Mouse (Mus musculus) Patski (cell line): Measurements from ENCODE around the gene Ncor2. TPM values are rescaled to one million over a fixed set of nuclear protein-coding genes. Genes with fewer than 3 reads are reported as not detected.
A peak's percentile ranks its signal among the peaks of the same experiment; 100 is the strongest.

ENCODE experiments used
- ATAC-seq: fragments of 100-300 bp; one replicate; pipeline ENCODE4 v1.8.0; 2021
- CTCF ChIA-PET: fragments of 350-600 bp; sonication (Branson Sonifier 250); formaldehyde crosslinking; loops from one replicate; lab custom pipeline; 2022; ENCODE audit warnings: inconsistent platforms; lab: Charles Lee
- POLR2A ChIA-PET: fragments of 350-600 bp; sonication (Branson Sonifier 250); formaldehyde crosslinking; loops from one replicate; lab custom pipeline; 2022; ENCODE audit warnings: antibody characterized with exemption, inconsistent platforms; lab: Charles Lee
- DNase-seq: peaks from one replicate; pipeline ENCODE4 v3.0.0-alpha.2; 2011; ENCODE audit warnings: low read depth, low spot score
- H3K27me3 ChIP-seq: fragments of 371-371 bp; one replicate; pipeline ENCODE4 v1.5.1; 2021
- CTCF ChIP-seq: fragments of 100-300 bp; IDR thresholded peaks from one replicate; pipeline ENCODE4 v1.5.1; 2021
- in situ Hi-C: fragments of 300-500 bp; cut with MboI; formaldehyde crosslinking; loops from 3 replicates; pipeline ENCODE4 v1.11.1; 2018; ENCODE audit warnings: low pct_unique_long_range_greater_than_20kb, mixed read lengths
- polyA plus RNA-seq: library from polyadenylated mRNA; unstranded; gene quantifications from one replicate; pipeline ENCODE4 v1.2.3, GENCODE M21; 2021

The Ncor2 gene
- polyA plus RNA-seq, 1 experiment from 2014 or later = 98.6 TPM

DNA sequence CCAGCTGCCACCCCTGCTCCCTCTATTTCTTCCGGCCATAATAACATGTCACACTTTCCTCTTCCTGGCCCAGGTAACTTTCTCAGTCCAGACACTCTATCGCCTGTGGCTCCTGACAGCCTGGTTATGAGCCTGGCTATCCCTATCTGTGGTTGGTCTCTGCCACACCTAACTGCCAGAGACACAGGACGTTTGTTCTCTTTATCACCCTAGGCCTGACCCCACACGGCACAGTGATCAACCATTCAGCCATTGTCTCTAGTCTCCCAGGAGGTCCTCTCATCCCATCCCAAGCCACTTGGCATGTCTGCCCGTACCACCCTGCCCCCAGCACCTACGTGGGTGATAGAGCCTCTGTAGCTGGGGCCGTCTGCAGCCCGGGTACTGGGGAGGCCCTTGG, 142.5 kb downstream of the Ncor2 start:
- ChIA-PET POLR2A (no interaction called here), CTCF (interaction anchor here (1.0 kb wide), 1 partner anchor 19 kb away, joined by 4 read pairs; no protein-coding TSS in a partner anchor)
- no peak for TF ChIP-seq CTCF
- in situ Hi-C loops = no loop called here
- no peaks in the 10 kb centered on the region for H3K27me3 ChIP-seq
- ATAC-seq = no peak
- no peak for DNase-seq

DNA sequence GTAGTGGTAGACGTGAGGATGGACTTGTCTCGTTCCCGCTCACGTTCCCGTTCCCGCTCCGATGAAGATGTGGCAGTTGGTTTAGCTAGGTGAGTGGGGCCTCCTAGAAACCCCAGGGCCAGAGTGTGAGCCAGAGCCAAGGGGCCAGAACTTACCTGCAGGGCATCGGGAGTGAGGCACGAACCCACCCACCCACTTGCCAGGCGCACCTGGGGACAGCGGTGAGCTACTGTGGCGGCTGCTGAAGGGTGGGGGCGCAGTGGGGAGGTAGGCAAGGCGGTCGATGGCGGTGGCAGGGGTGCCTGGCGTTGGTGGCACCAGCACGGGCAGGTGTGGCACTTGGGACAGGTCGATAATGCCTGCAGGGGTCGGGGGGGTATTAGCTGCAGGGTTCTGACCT, 150.1 kb downstream of the Ncor2 start:
- DNase-seq (no peak), ATAC-seq (no peak)
- TF ChIP-seq CTCF = no peak
- no peaks in the 10 kb centered on the region for H3K27me3 ChIP-seq
- POLR2A ChIA-PET = no interaction called here
- in situ Hi-C loops = no loop called here
- CTCF ChIA-PET = no interaction called here

DNA sequence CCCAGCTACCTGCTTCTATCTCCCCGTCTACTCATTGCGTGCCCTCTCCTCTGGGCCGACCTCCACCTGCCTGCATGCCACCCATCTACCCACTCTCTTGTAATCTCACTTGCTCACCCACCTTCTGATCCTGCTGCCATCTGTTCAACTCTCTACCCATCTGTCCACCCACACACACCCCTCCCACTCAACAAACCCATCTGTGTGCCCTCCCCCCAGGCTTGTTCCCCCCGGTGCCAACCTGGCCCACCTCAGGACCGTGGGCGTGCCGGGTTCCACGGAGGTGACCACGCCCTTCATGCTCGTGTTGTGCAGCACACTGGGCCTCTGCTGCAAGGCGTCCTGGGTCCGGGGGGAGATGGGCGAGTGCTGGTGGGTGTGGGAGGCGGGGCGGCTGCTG, 150.6 kb downstream of the Ncor2 start:
- DNase-seq (no peak), ATAC-seq (no peak)
- CTCF ChIA-PET = interaction anchor here (1.1 kb wide), 1 partner anchor 39 kb away, joined by 3 read pairs; no protein-coding TSS in a partner anchor
- TF ChIP-seq CTCF = no peak
- in situ Hi-C loops = no loop called here
- POLR2A ChIA-PET = no interaction called here
- no peaks in the 10 kb centered on the region for H3K27me3 ChIP-seq

DNA sequence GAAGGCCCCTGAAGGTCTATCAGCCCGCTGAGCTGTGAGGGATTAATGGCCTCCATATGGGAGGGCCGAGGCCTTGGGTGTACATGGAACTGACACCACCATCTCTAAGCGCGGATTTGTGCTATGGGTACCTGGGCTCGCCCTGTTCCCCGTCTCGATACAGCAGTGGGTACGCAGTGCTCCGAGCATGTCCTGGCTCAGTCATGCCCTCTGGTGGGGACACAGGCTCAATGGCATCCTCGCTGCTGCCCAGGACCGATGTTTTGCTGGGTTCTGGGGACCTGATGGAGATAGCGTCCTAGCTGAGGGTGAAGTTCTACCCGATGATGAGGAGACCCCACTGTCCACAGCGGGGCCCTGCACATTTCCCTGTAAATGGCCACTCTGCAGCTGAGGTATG, 155.0 kb downstream of the Ncor2 start:
- in situ Hi-C loops = no loop called here
- H3K27me3 ChIP-seq = no peaks in the 10 kb centered on the region
- ChIA-PET POLR2A (interaction anchor here (1.1 kb wide), 1 partner anchor 10 kb away, joined by 3 read pairs; no protein-coding TSS in a partner anchor), CTCF (interaction anchor here (1.0 to 3.0 kb wide), 5 partner anchors 9 to 245 kb away, joined by 3 to 11 read pairs (median 4); no protein-coding TSS in a partner anchor)
- TF ChIP-seq CTCF = no peak
- ATAC-seq = no peak
- DNase-seq = no peak

DNA sequence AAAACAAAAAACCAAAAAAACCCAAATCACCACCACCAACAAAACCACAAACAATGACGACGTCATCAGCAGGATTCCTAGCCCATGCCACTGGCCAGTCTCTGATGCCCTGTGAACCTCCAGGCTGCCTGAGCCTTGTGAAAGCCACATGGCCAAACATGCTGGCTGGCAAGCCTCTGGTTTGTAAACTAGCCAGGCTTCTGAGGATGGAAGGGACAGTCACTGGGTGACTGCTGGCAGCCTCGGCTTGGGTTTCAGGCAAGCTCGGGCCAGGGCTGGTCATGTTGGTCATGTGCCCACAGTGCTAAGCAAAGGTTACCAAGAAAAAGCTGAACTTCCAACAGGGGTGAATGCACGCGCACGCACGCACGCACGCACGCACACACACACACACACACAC, 157.7 kb downstream of the Ncor2 start:
- peak; percentile 64 for DNase-seq
- TF ChIP-seq CTCF = no peak
- POLR2A ChIA-PET = no interaction called here

DNA sequence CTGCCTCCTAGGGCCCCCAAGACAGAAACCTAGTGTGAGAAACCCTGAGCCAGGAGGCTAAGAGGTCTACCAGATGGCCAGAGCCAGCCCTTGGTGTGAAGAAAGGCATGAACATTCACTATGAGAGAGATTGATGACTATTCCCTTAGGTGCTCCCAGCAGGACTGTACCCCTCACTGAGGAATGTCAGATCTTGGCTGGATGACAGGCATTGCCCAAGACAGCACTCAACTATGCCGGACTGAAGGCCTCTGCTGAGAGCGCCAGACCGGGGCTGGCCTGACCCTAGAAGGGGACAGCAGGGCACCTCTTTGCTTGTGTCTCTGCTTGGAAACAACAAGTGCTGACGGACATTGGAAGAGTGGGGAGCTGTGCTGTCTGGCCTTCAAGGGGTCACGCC, 159.9 kb downstream of the Ncor2 start:
- ATAC-seq (peak; percentile 58), DNase-seq (peak; percentile 81)
- H3K27me3 ChIP-seq = no peaks in the 10 kb centered on the region
- TF ChIP-seq CTCF = no peak
- ChIA-PET POLR2A (no interaction called here), CTCF (no interaction called here)
- in situ Hi-C loops = no loop called here

More for the DNA sequence above, 157.7 kb downstream of the Ncor2 start:
- in situ Hi-C loops = no loop called here
- CTCF ChIA-PET = interaction anchor here (1.0 to 3.0 kb wide), 3 partner anchors 14 to 60 kb away, joined by 3 to 11 read pairs (median 4); no protein-coding TSS in a partner anchor
- H3K27me3 ChIP-seq = no peaks in the 10 kb centered on the region
- ATAC-seq = peak; percentile 22

DNA sequence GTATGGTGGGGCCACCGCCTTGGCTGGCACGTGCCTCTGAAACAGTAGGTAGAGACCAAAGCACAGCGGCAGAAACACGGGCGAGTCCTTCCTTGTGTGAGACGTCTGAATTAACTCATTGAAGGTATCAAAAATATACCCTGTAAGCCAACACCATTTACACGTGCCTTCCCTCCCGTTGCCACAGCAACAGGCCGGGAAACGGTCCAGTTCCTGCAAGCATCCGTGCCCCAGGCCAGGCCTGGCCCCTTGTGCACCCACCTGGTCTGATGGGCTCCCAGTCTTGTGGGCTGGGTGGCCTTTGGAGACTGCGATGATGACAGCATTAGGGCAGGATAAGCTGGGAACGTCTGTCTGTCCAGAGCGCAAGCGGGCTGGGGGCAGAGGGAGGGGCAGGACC, 161.7 kb downstream of the Ncor2 start:
- in situ Hi-C loops = no loop called here
- CTCF ChIA-PET = no interaction called here
- no peak for DNase-seq
- no peaks in the 10 kb centered on the region for H3K27me3 ChIP-seq
- POLR2A ChIA-PET = no interaction called here
- no peak for TF ChIP-seq CTCF
- ATAC-seq = no peak

DNA sequence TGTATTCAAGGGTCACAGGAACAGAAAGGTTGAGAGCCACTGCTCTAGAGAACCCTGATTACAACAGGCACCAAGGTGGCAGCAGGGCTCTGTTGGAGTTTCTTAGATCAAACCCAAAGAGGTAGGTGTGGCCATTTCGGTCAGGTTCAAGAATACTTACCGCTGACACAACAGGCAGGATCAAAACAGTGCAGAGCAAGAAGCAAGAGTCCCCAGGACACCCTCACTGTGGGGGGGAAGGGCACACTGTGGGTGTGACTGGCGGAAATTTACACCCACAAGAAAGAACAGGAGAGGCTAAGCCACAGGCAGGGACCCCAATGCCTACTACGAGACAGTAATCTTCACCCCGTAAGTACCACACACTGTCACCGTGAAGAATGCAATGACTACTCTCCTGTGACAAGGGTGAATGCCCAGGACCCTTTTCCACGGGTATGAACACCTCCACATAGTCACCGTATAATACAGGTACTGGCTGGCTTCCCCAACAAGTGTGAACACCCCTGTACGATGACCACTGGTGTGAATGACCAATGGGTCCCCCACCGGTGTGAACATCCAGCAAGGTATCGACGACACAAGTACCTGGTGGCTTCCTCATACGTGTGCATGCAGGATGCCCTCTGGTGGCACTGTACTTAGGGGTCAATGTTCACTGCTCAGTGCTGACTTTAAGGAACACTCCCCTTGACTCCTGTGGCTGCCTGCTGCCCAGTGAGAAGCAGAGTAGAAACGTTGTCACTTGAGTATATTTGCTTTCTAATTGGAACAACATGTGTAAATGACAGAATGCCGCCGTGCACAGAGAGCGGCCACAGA, 162.4 kb downstream of the Ncor2 start:
- CTCF ChIA-PET = interaction anchor here (1.1 to 3.1 kb wide), 6 partner anchors 8 to 252 kb away, joined by 3 to 28 read pairs (median 10); no protein-coding TSS in a partner anchor
- DNase-seq (no peak), ATAC-seq (no peak)
- no peaks in the 10 kb centered on the region for H3K27me3 ChIP-seq
- POLR2A ChIA-PET = interaction anchor here (0.6 kb wide), 1 partner anchor 168 kb away, joined by 5 read pairs; no protein-coding TSS in a partner anchor
- TF ChIP-seq CTCF = no peak
- in situ Hi-C loops = no loop called here

DNA sequence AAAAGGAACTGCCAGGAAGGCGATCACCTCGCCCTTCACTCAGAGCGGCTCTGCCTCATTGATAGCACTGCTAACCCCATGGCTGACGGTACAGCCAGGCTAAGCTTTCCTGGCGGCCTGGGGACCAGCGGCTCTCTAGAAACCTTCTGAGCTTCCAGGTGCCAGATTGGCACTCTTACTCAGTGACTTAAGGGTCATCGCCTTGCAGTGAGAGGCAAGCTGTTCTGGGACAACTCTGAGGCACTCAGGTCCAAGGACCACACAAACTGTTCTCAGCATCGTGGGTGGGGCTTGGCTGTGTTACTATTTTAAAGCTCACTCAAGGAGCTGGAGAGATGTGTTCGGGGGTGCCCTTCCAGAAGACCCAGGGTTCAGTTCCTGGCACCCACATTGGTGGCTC, 163.4 kb downstream of the Ncor2 start:
- TF ChIP-seq CTCF = no peak
- ChIA-PET CTCF (interaction anchor here (0.8 to 3.1 kb wide), 12 partner anchors 9 to 253 kb away, joined by 3 to 28 read pairs (median 5); no protein-coding TSS in a partner anchor), POLR2A (interaction anchor here (0.6 kb wide), 1 partner anchor 169 kb away, joined by 5 read pairs; no protein-coding TSS in a partner anchor)
- DNase-seq (no peak), ATAC-seq (no peak)
- no peaks in the 10 kb centered on the region for H3K27me3 ChIP-seq
- in situ Hi-C loops = no loop called here

DNA sequence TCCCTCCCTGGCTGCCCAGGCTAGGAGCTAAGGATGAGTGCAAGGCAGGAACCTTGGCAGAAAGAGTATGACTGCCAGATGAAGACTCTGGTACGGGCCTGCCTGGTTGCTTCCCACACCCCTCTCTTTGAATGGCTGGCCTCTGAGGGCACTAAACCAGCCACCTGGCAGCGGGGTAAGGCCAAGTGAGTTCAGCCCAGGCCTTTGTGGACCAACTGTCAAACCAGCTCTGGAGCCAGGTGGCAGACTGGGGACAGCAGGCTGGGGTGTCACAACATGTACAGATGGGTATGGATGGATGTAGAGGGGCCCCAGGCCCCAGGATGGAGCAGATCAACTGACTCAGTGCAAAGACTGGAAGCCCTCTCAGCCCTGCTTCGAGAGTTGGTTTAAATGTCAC, 164.0 kb downstream of the Ncor2 start:
- CTCF ChIA-PET = interaction anchor here (0.8 to 3.1 kb wide), 21 partner anchors 9 to 253 kb away, joined by 3 to 28 read pairs (median 5); no protein-coding TSS in a partner anchor
- DNase-seq (no peak), ATAC-seq (no peak)
- no peak for TF ChIP-seq CTCF
- no peaks in the 10 kb centered on the region for H3K27me3 ChIP-seq
- in situ Hi-C loops = no loop called here
- POLR2A ChIA-PET = no interaction called here

DNA sequence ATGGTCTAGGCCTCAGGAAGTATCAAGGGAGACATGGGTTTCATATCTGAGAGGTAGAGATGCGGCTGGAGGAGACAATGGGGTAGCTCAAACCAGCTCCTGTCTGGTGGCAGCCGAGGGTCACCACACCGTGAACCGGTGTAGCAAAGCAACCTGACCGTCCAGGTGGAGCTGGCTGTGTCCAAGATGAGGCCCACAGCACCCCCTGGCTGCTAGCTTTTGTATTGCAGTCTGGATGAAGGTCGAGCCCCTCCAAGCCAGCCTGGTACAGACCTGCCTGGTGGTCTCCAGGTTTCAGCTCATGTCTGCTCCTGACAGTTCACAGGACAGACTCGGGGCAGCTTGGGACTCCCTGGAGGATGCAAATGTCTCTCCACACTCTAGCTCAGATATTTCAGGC, 164.5 kb downstream of the Ncor2 start:
- ChIA-PET POLR2A (no interaction called here), CTCF (interaction anchor here (0.6 to 3.1 kb wide), 26 partner anchors 10 to 257 kb away, joined by 3 to 28 read pairs (median 4); no protein-coding TSS in a partner anchor)
- DNase-seq = no peak
- TF ChIP-seq CTCF = no peak
- in situ Hi-C loops = loop anchor here (5.0 kb wide), 1 partner anchor 102 kb away; no protein-coding TSS in a partner anchor
- no peaks in the 10 kb centered on the region for H3K27me3 ChIP-seq
- no peak for ATAC-seq
